In the genomic region with DNA sequence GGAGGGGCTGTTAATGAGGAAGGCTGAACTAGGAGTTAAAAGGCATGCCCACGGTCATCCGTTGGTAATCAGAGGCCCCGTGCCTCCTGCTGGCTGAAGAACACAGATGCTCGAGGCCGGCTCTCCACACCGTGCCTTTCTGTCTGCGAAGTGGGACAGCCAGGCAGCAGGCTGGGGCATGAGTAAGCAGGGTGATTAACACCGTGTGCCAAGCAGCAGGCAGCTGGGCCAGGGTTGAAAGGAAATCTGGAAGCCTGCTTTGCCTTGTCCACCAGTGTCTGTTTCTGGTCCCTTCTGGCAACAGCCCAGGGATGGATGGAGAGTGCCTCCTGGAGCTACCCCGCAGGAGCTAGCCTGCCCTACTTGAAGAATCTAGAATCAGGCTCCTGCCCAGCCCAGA, we compare ENCODE assay signal across 8 mouse cellular contexts.
A peak's percentile ranks its signal among the peaks of the same experiment; 100 is the strongest.
DNase-seq lines count a peak whose midpoint lies in the region; ATAC-seq lines count a peak whose summit lies in the region.

No protein-coding gene starts in this region.

- no peak overlapping the region for H3K27ac ChIP-seq in embryonic facial prominence, embryonic 13.5 days
- H3K27ac ChIP-seq in embryonic facial prominence, embryonic 10.5 days (replicated peaks), result no peak overlapping the region
- peak overlapping the region; percentile 70 for H3K27ac ChIP-seq in midbrain, embryonic 14.5 days (replicated peaks; ENCODE audit: low read depth, low read length)

- no peak overlapping the region for H3K4me2 ChIP-seq in embryonic facial prominence, embryonic 13.5 days
- no peak overlapping the region for H3K4me2 ChIP-seq in midbrain, embryonic 14.5 days (ENCODE audit: low read length)

- H3K4me1 ChIP-seq in embryonic facial prominence, embryonic 13.5 days, result peaks cover 33% of the 10 kb centered on the region
- H3K4me1 ChIP-seq in embryonic facial prominence, embryonic 10.5 days, result peaks cover 47% of the 10 kb centered on the region
- H3K4me1 ChIP-seq in midbrain, embryonic 14.5 days (ENCODE audit: control insufficient read depth, insufficient read depth, low read length), result peaks cover 40% of the 10 kb centered on the region

- no peaks in the 10 kb centered on the region for H3K9me3 ChIP-seq in embryonic facial prominence, embryonic 13.5 days
- no peaks in the 10 kb centered on the region for H3K9me3 ChIP-seq in embryonic facial prominence, embryonic 10.5 days
- no peaks in the 10 kb centered on the region for H3K9me3 ChIP-seq in midbrain, embryonic 14.5 days (ENCODE audit: control insufficient read depth, low read length)

- 0 out of 2 replicates have a peak overlapping the region, but pooled peaks have one; percentile 11 for H3K9ac ChIP-seq in embryonic facial prominence, embryonic 13.5 days
- H3K9ac ChIP-seq in midbrain, embryonic 14.5 days (replicated peaks; ENCODE audit: low read length), result no peak overlapping the region

- no peak for ATAC-seq in embryonic facial prominence, embryonic 13.5 days (ENCODE audit: insufficient number of reproducible peaks, insufficient read depth, low FRiP score, low TSS enrichment, low read depth)
- ATAC-seq in midbrain, embryonic 14.5 days (ENCODE audit: low FRiP score, low TSS enrichment), result peak; percentile 40; the same call in 1 of the 2 replicates

- H3K36me3 ChIP-seq in embryonic facial prominence, embryonic 13.5 days, result no peaks in the 10 kb centered on the region
- no peaks in the 10 kb centered on the region for H3K36me3 ChIP-seq in embryonic facial prominence, embryonic 10.5 days (replicated peaks)
- no peaks in the 10 kb centered on the region for H3K36me3 ChIP-seq in midbrain, embryonic 14.5 days (ENCODE audit: control insufficient read depth, insufficient read depth, low read length)

- H3K27me3 ChIP-seq in embryonic facial prominence, embryonic 13.5 days, result no peaks in the 10 kb centered on the region
- H3K27me3 ChIP-seq in embryonic facial prominence, embryonic 10.5 days (replicated peaks; ENCODE audit: low read depth, poor library complexity, severe bottlenecking), result no peaks in the 10 kb centered on the region
- no peaks in the 10 kb centered on the region for H3K27me3 ChIP-seq in midbrain, embryonic 14.5 days (ENCODE audit: control insufficient read depth, insufficient read depth, low read length)

- no peak overlapping the region for H3K4me3 ChIP-seq in embryonic facial prominence, embryonic 13.5 days
- no peak overlapping the region for H3K4me3 ChIP-seq in embryonic facial prominence, embryonic 10.5 days
- no peak overlapping the region for H3K4me3 ChIP-seq in midbrain, embryonic 14.5 days (replicated peaks; ENCODE audit: low read depth, low read length)

- 22% methylated on average over 9 of the region's 9 CpGs for WGBS in embryonic facial prominence, embryonic 13.5 days
- 46% methylated on average over 9 of the region's 9 CpGs for WGBS in embryonic facial prominence, embryonic 10.5 days
- WGBS in midbrain, embryonic 14.5 days, result 16% methylated on average over 9 of the region's 9 CpGs

- DNase-seq in embryonic facial prominence, embryonic 10.5 days (ENCODE audit: low spot score), result no peak
- peak; percentile 69 to 70 for DNase-seq in cerebellum, adult 18-20 months
- peak; percentile 24 to 46 for DNase-seq in frontal cortex, postnatal 36 days (ENCODE audit: low spot score in 2 of 2)
- DNase-seq in midbrain, embryonic 14.5 days, result peak; percentile 71
- no peak for DNase-seq in testis, postnatal 14 days (ENCODE audit: low spot score)
- DNase-seq in heart, adult 11 months, result no peak
- no peak for DNase-seq in spleen, adult 18-20 months

Comparison
In these comparisons a context has a peak if more than half of its experiments do, and no peak if none do; other contexts are left out.
1. DNase-seq: peak in cerebellum, adult 18-20 months (2 of 2), frontal cortex, postnatal 36 days (2 of 2) and midbrain, embryonic 14.5 days (single experiment); none in embryonic facial prominence, embryonic 10.5 days (single experiment), testis, postnatal 14 days (single experiment), heart, adult 11 months (single experiment) and spleen, adult 18-20 months (0 of 2).